Mouse (Mus musculus) small intestine, adult 2 months (tissue): ENCODE results near the gene Dock10.

Experiments used
- CTCF ChIP-seq: fragments of 200-500 bp; IDR thresholded peaks from 2 replicates; pipeline ENCODE4 v1.5.1; 2012; ENCODE audit warnings: low read depth, mild to moderate bottlenecking, control low read depth, inconsistent platforms, low read length, moderate library complexity, mixed read lengths; ENCODE audit not compliant: insufficient replicate concordance, insufficient read length; ENCODE audit errors: extremely low read depth
- POLR2A ChIP-seq: fragments of 200-500 bp; IDR thresholded peaks from 2 replicates; pipeline ENCODE4 v1.6.1; 2012; ENCODE audit warnings: low read depth, mild to moderate bottlenecking, control low read depth, inconsistent platforms, low read length, moderate library complexity

GRCm38 (mm10) chr1:80626800-80627199 is 131.5 kb downstream of the Dock10 start:
- TF ChIP-seq CTCF (no peak), POLR2A (no peak)
